Mouse (Mus musculus): ENCODE data around the gene Mgat1.
"Not testable (repeated sequence)": the region's sequence is repeated elsewhere in the genome, so short reads cannot be mapped to it uniquely, and the experiment has no call there.

Mgat1 gene

GRCm38 (mm10) chr11:49243727-49244594 is at the start of gene Mgat1:
Gene Mgat1 (plus strand): TSS chr11:49244191.
- peak; percentile 97 for DNase-seq

- DNase-seq, result not testable (repeated sequence)
Measured at GRCm38 (mm10) chr11:49194771-49195170, 49.2 kb upstream of the Mgat1 start.

DNA sequence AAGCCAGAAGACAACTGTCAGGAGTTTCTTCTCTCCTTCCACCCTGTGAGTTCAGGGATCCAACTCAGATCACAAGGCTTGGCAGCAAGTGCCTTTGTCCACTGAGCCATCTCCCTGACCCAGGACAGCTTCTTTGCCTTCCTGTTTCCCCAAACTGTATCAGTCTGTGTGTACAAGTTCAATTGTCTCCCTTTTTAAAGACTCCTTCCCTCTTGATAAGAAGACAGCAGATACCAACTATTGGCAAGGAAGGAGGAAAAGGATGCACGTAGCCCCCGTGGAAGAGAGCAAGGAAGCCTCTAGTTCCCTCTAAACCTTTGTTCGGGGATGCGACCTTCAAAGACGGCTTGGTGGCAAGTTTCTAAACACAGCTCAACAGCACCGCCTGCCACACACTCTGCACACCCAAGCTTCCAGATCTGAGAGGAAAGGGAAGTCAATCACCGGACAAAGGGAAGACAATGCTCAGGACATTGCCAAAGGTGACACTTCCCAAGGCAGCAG is 48.1 kb upstream of the Mgat1 start:
- peak; percentile 43 for DNase-seq

- DNase-seq, result no peak
Measured at GRCm38 (mm10) chr11:49200666-49201065, 43.3 kb upstream of the Mgat1 start.

GRCm38 (mm10) chr11:49201142-49201541 is 42.8 kb upstream of the Mgat1 start:
- DNase-seq, result no peak

- DNase-seq, result peak in 1 of 2 experiments; percentile 13
Measured at GRCm38 (mm10) chr11:49202071-49202470, 41.9 kb upstream of the Mgat1 start.

- peak; percentile 28 to 29 for DNase-seq
Measured at GRCm38 (mm10) chr11:49202523-49203061, 41.4 kb upstream of the Mgat1 start.

- DNase-seq, result peak; percentile 96 to 97
Measured at GRCm38 (mm10) chr11:49203129-49203768, 40.7 kb upstream of the Mgat1 start, which contains the start of gene Zfp62. Gene Zfp62 (plus strand): TSS chr11:49203292.

- peak; percentile 35 to 58 for DNase-seq
Measured at GRCm38 (mm10) chr11:49203771-49204497, 40.1 kb upstream of the Mgat1 start.

DNA sequence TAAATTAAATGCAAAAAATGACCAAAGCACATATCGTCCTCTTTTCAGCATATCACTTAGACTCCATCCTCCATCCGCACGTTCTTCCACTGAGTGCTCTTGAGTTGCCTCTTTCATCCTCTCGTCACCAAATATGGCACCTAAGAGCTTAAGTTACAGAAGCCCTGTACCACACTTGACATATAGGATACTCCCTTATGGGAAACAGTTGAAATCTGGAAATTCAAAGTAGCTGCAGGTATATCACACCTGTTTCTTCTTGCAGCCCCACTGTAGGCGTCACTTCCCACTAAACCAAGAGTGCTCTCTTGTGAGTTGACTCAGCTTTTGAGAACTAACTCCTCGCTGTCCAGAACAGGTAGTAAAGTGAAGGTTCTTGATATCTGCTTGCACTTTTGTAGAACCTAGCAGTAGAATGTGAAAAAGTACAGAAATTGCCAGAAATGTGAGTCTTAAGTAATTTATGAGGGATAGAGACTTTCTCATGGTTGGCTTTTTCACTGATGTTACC is 38.9 kb upstream of the Mgat1 start:
- no peak for DNase-seq

DNA sequence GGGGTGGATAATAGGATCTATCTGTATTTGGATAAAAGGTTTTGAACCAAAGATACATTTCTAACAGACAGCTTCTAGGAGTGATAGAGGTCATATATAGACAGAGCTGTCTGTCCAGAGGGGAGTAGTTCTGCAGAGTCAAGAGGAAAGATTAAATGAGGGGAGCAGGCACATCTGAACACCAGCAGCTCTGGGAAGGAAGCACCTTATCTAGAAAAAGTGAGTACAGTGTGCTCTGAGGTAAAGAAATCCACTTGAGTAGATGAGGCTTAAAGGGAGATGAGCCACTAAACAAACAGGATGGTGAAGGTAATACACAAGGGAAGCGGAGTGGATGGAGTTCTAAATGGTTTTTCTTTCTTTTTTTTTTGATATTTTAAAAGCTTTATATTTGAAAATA is 36.5 kb upstream of the Mgat1 start:
- no peak for DNase-seq

DNA sequence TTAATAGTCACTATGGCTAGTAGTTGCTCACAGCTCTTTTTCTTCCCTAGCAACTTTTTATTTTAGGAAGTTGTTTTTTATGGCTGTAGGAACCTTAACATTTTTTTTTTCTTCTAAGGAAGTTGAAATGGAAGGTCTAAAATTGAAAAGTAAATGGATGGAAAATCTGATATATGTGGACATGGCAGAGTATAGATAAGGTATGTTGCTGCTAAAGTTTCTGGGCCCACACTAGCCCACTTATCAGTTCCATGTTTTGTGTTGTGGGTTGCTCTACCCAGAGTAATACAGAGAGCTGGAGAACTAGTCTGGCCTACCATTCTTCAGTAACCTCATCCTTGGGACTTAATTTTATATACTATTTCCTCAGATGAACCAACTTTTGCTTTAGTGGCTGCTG is 31.4 kb upstream of the Mgat1 start:
- no peak for DNase-seq

GRCm38 (mm10) chr11:49213505-49213904 is 30.5 kb upstream of the Mgat1 start:
- peak in 1 of 2 experiments; percentile 38 for DNase-seq

GRCm38 (mm10) chr11:49219271-49219670 is 24.7 kb upstream of the Mgat1 start:
- no peak for DNase-seq

DNA sequence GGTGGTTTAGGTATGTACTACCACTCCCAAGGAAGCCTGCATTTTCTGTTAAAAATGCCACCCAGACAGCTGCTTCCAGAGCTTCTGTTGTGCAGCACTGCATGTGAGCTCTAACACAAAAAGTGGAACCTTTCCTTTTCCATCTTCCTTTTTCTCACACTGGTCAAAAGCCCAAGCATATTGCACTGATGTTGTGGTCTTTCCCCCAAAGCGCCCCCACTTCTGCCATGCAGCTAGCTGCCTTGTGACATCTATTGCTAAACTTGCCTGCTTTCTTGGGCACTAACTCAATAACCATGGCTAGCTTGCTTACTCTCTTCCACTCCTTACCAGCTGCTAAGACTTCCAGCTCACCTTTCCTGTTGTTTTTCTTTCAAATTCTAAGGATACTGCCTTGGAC is 19.5 kb upstream of the Mgat1 start:
- DNase-seq, result no peak

GRCm38 (mm10) chr11:49232781-49233180 is 11.2 kb upstream of the Mgat1 start:
- DNase-seq, result no peak

DNA sequence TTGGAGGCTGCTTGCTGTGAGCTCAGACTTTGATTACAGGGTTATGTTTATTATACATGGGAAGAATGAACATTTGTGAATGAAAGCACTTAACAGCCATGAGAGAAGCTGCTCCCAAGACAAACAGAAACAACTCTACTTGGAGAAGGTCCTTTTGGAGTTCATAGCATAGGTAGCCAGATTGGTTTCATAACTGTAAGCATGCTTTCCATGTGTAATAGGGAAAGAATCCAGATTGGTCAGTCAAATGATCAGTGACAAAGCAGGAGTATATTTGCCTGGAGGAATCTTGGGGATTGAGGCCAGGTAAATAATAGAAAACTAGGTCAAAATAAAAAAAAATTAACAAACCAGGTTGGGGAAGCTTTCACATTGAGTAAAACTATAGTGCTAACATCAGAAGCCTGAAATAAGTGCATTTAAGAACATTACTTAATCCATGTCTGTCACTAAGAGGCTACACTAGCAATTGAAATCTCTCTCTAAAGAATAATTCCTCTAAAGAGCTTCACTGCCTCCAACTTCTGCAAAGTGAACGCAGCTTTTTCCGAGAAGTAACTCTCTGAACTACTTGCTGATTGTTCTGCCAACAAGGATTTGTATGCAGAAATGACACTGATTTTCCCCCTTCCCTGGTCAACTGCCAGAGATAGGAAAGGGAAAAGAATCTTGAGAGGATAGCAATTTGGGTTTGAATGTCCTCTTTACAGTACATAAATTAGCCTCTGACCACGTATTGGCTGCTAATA is 8.4 kb upstream of the Mgat1 start:
- no peak for DNase-seq

DNA sequence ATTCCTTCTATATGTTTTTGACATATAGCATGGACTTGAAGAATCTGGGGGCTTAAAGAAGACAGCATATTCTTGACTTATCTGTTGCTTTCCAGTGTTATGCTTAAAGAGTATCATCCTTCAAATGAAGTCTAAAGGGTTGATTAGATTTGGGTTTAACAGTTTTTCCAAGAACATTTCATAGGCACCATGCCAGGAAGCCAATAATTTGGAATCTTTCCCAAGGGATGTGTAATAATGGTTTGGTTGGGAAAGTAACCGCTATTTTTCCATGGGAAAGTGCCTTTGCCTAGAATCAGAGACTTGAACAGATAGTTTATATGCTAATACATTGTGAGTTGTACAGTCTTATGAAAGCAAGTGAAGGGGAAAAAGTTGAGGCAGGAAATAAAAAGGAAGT is 7.1 kb upstream of the Mgat1 start:
- peak in 1 of 2 experiments; percentile 47 for DNase-seq

GRCm38 (mm10) chr11:49237532-49237931 is 6.5 kb upstream of the Mgat1 start:
- DNase-seq, result no peak

DNA sequence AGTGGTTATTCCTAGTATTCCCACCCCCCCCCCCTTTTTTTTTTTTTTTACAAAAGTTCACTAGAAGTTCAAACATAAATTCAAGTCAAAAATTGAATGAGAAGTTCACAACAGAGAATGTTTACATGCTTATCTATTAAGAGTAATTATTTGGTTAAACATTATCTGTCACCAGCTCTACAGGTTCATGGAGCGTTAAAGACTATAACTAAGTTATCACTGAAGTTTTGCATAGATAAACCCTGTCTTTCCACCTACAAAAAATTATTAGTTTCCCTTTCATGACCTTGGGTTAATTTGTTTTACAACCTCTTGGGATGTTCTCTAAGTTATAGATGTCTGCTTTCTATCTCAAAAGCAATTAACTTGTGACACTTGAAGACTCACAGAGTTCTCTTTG is 3.7 kb upstream of the Mgat1 start:
- no peak for DNase-seq

DNA sequence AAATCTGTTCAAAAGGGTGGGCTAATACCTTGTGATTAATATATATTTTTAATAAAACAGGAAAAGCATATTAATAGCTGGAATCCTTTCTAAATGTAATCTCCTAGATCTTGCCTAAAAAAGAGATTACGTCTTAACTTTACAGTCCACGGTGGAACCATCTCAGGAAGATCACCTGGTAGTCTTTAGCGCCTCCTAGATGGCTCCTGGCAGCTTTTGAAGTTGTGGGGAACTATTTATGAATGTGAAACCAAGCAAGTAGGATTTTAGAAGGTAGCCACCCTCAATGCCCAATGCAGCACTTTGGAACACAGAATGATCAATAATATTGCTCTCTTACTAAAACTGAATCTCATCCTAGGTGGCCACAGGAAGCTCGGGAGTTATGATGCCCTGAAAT is 3.1 kb upstream of the Mgat1 start:
- no peak for DNase-seq

DNA sequence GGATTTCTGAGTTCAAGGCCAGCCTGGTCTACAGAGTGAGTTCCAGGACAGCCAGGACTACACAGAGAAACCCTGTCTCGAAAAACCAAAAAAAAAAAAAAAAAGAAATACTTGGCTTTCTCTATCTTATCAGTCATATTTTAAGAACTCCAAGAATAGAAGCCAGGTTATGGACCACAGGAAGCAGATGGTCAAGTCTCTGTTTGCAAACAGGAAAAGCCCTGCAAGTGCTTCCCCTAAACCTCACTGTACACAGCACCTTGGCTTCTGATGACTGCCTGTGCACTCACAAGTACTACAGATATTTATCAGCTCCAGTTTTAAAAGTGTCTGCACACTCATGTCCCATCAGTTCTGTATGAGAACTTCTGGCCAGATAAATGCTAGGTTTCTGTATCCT is 2.5 kb upstream of the Mgat1 start:
- peak in 1 of 2 experiments; percentile 20 for DNase-seq
